Mouse (Mus musculus): ENCODE results near the gene Olfr311. TPM values are rescaled to one million over a fixed set of nuclear protein-coding genes. Genes with fewer than 3 reads are reported as not detected.
A peak's percentile ranks its signal among the peaks of the same experiment; 100 is the strongest.

Gene Olfr311
- total and polyA plus RNA-seq, 3 experiments = not detected

DNA sequence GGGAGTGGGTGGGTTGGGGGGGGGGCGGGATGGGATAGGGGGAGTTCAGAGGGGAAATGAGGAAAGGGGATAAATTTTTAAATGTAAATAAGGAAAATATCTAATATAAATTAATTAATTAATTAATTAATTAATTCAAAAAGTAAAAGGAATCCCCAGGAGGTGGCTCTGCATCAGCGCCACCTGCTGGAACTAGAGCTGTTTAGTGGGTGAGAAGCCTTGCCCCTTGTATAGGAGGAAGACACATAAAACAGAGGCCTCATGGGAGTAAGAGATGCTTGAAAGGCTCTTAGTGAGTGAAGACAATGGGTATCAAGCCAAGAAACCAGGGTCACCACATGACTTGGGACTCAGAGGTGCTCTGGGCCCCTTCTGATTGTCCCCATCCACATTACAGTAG, 43.2 kb upstream of the Olfr311 start:
- H3K27me3 ChIP-seq (replicated peaks) = peaks cover 4% of the 10 kb centered on the region
- in situ Hi-C loops (cut with MboI; ENCODE audit: low pct_ligation_motif_present, low pct_unique_long_range_greater_than_20kb, low sequenced_read_pairs) = no loop called here
- no peak overlapping the region for H3K4me2 ChIP-seq (ENCODE audit: insufficient read depth, low read depth, poor library complexity, severe bottlenecking)
- H3K9ac ChIP-seq (ENCODE audit: insufficient read depth, low read depth) = no peak overlapping the region
- H3K4me3 ChIP-seq (replicated peaks in 1 of 3; ENCODE audit: low read depth in 2 of 3, low read length in 2 of 3, poor library complexity in 1 of 3) = no peak overlapping the region
- no peak overlapping the region for H3K27ac ChIP-seq (ENCODE audit: insufficient read depth, low read depth)
- peaks cover 0 to 6% of the 10 kb centered on the region in 2 experiments; a peak in 2 of 4 replicates for H3K4me1 ChIP-seq (ENCODE audit: control insufficient read depth in 1 of 2, insufficient read depth in 2 of 2)
- H3K9me3 ChIP-seq (replicated peaks; ENCODE audit: low read length) = no peaks in the 10 kb centered on the region
- no peaks in the 10 kb centered on the region for H3K36me3 ChIP-seq (replicated peaks in 1 of 2; ENCODE audit: control insufficient read depth in 1 of 2, insufficient read depth in 1 of 2, low read length in 1 of 2)
- DNase-seq (ENCODE audit: extremely low read depth) = peak; percentile 41
- dilution Hi-C loops (cut with MboI; ENCODE audit: extremely low pct_ligation_motif_present, extremely low pct_unique_long_range_greater_than_20kb, low sequenced_read_pairs) = no loop called here
- TF ChIP-seq NELFE (IDR thresholded peaks at IDR 0.05; ENCODE audit: low read depth, low read length) (no peak), MEF2A (IDR thresholded peaks at IDR 0.05; ENCODE audit: borderline replicate concordance, low read depth, low read length) (no peak), CTCF (conservative IDR thresholded peaks at IDR 0.05 in 1 of 2, IDR thresholded peaks at IDR 0.05 in 1 of 2; ENCODE audit: low read depth in 2 of 2, low read length in 2 of 2) (peak in 1 of 2 experiments; percentile 59; a peak in 3 of 4 replicates), BHLHE40 (IDR thresholded peaks at IDR 0.05; ENCODE audit: low read depth, low read length) (no peak), SMC3 (IDR thresholded peaks at IDR 0.05; ENCODE audit: low read depth, low read length) (peak; percentile 30), ELF1 (IDR thresholded peaks at IDR 0.05; ENCODE audit: low read depth, low read length) (no peak), SIN3A (IDR thresholded peaks at IDR 0.05; ENCODE audit: low read length) (no peak), IRF4 (IDR thresholded peaks at IDR 0.05; ENCODE audit: low read depth, low read length) (no peak), RAD21 (IDR thresholded peaks at IDR 0.05; ENCODE audit: low read depth, low read length) (peak; percentile 22), MYC (IDR thresholded peaks at IDR 0.05; ENCODE audit: low read depth, low read length) (no peak), TCF12 (IDR thresholded peaks at IDR 0.05; ENCODE audit: low read depth, low read length) (no peak), MAX (IDR thresholded peaks at IDR 0.05; ENCODE audit: low read length) (no peak), HCFC1 (IDR thresholded peaks at IDR 0.05; ENCODE audit: low read depth, low read length) (no peak), ETS1 (conservative IDR thresholded peaks at IDR 0.05; ENCODE audit: low read depth, low read length) (no peak)
- no peaks in the 10 kb centered on the region for H3K79me2 ChIP-seq (replicated peaks; ENCODE audit: control insufficient read depth, extremely low read depth, insufficient read depth, poor library complexity, severe bottlenecking)

GRCm38 (mm10) chr11:58796850-58797249, 42.2 kb upstream of the Olfr311 start:
- Histone ChIP-seq H3K36me3 (replicated peaks in 1 of 2; ENCODE audit: control insufficient read depth in 1 of 2, insufficient read depth in 1 of 2, low read length in 1 of 2) (no peaks in the 10 kb centered on the region), H3K27me3 (replicated peaks) (peaks cover 6% of the 10 kb centered on the region), H3K4me3 (replicated peaks in 1 of 3; ENCODE audit: low read depth in 2 of 3, low read length in 2 of 3, poor library complexity in 1 of 3) (no peak overlapping the region), H3K9ac (ENCODE audit: insufficient read depth, low read depth) (no peak overlapping the region), H3K4me2 (ENCODE audit: insufficient read depth, low read depth, poor library complexity, severe bottlenecking) (no peak overlapping the region), H3K4me1 (ENCODE audit: control insufficient read depth in 1 of 2, insufficient read depth in 2 of 2) (peaks cover 0 to 4% of the 10 kb centered on the region in 2 experiments; a peak in 2 of 4 replicates), H3K27ac (ENCODE audit: insufficient read depth, low read depth) (no peak overlapping the region), H3K9me3 (replicated peaks; ENCODE audit: low read length) (no peaks in the 10 kb centered on the region), H3K79me2 (replicated peaks; ENCODE audit: control insufficient read depth, extremely low read depth, insufficient read depth, poor library complexity, severe bottlenecking) (no peaks in the 10 kb centered on the region)
- in situ Hi-C loops (cut with MboI; ENCODE audit: low pct_ligation_motif_present, low pct_unique_long_range_greater_than_20kb, low sequenced_read_pairs) = no loop called here
- dilution Hi-C loops (cut with MboI; ENCODE audit: extremely low pct_ligation_motif_present, extremely low pct_unique_long_range_greater_than_20kb, low sequenced_read_pairs) = no loop called here
- TF ChIP-seq TBP (conservative IDR thresholded peaks at IDR 0.05; ENCODE audit: low read depth, low read length) (no peak), MAX (IDR thresholded peaks at IDR 0.05; ENCODE audit: low read length) (no peak), CHD2 (IDR thresholded peaks at IDR 0.05; ENCODE audit: low read length) (no peak), RAD21 (IDR thresholded peaks at IDR 0.05; ENCODE audit: low read depth, low read length) (no peak), ZNF384 (IDR thresholded peaks at IDR 0.05; ENCODE audit: low read depth, low read length) (no peak), MEF2A (IDR thresholded peaks at IDR 0.05; ENCODE audit: borderline replicate concordance, low read depth, low read length) (no peak), E2F4 (IDR thresholded peaks at IDR 0.05; ENCODE audit: insufficient replicate concordance, low read depth, low read length) (no peak), KAT2A (IDR thresholded peaks at IDR 0.05; ENCODE audit: insufficient replicate concordance, low read length) (no peak), SIN3A (IDR thresholded peaks at IDR 0.05; ENCODE audit: low read length) (no peak), SMC3 (IDR thresholded peaks at IDR 0.05; ENCODE audit: low read depth, low read length) (no peak), NRF1 (IDR thresholded peaks at IDR 0.05; ENCODE audit: low read depth, low read length) (no peak), IRF4 (IDR thresholded peaks at IDR 0.05; ENCODE audit: low read depth, low read length) (no peak), ETS1 (conservative IDR thresholded peaks at IDR 0.05; ENCODE audit: low read depth, low read length) (no peak), ZC3H11A (IDR thresholded peaks at IDR 0.05; ENCODE audit: low read depth, low read length) (no peak), HCFC1 (IDR thresholded peaks at IDR 0.05; ENCODE audit: low read depth, low read length) (no peak)
- DNase-seq (ENCODE audit: extremely low read depth) = no peak
